Mouse (Mus musculus) MEL (cell line): Measurements from ENCODE around the gene Whamm. TPM values are rescaled to one million over a fixed set of nuclear protein-coding genes. Genes with fewer than 3 reads are reported as not detected.

Source experiments
- DNase-seq: peaks from one replicate; pipeline ENCODE4 v3.0.0; 2011; ENCODE audit warnings: low read depth, low spot score
- H3K27ac ChIP-seq: 2 replicates; pipeline ENCODE4 v1.5.1; 2012; ENCODE audit warnings: low read depth, mild to moderate bottlenecking, control low read depth, low read length, moderate library complexity; ENCODE audit not compliant: control insufficient read depth
- H3K27me3 ChIP-seq, 2 experiments: fragments of 150-350 bp in 1 of 2; sonication (generic) in 1 of 2; 2 replicates each; pipeline ENCODE4 v1.6.1; 2012; ENCODE audit warnings: low read length in 2 of 2, mild to moderate bottlenecking in 2 of 2, improper control_type of control experiment in 1 of 2, moderate library complexity in 1 of 2; ENCODE audit not compliant: insufficient read depth in 2 of 2, control insufficient read depth in 1 of 2
- H3K36me3 ChIP-seq, 2 experiments: 2 replicates each; pipeline ENCODE4 v1.6.1; 2012 to 2014; ENCODE audit warnings: low read length in 2 of 2, improper control_type of control experiment in 1 of 2, inconsistent platforms in 1 of 2, mild to moderate bottlenecking in 1 of 2; ENCODE audit not compliant: insufficient read depth in 2 of 2, control insufficient read depth in 1 of 2
- H3K4me1 ChIP-seq, 2 experiments: fragments of 150-350 bp in 1 of 2; sonication (generic) in 1 of 2; 2 replicates each; pipeline ENCODE4 v1.6.1; 2012; ENCODE audit warnings: low read length in 2 of 2, improper control_type of control experiment in 1 of 2, mild to moderate bottlenecking in 1 of 2; ENCODE audit not compliant: insufficient read depth in 2 of 2, control insufficient read depth in 1 of 2
- H3K4me3 ChIP-seq, 2 experiments: fragments of 150-350 bp in 1 of 2; sonication (generic) in 1 of 2; 2 replicates each; pipeline ENCODE4 v1.5.1; 2012; ENCODE audit warnings: low read depth in 2 of 2, low read length in 2 of 2, mild to moderate bottlenecking in 2 of 2, moderate library complexity in 2 of 2, control low read depth in 1 of 2, improper control_type of control experiment in 1 of 2; ENCODE audit not compliant: control insufficient read depth in 1 of 2, insufficient read depth in 1 of 2
- H3K79me2 ChIP-seq: 2 replicates; pipeline ENCODE4 v1.6.1; 2012; ENCODE audit warnings: mild to moderate bottlenecking, low read length, moderate library complexity; ENCODE audit not compliant: control insufficient read depth, poor library complexity, insufficient read depth
- H3K9ac ChIP-seq: 2 replicates; pipeline ENCODE4 v1.6.1; 2012; ENCODE audit warnings: low read depth, mild to moderate bottlenecking, control low read depth, low read length, moderate library complexity; ENCODE audit not compliant: control insufficient read depth, poor library complexity, severe bottlenecking
- H3K9me3 ChIP-seq: fragments of 150-350 bp; sonication (generic); replicated peaks from 2 replicates; pipeline ENCODE4 v1.6.1; 2012; ENCODE audit warnings: mild to moderate bottlenecking, low read length, improper control_type of control experiment, moderate library complexity; ENCODE audit not compliant: insufficient read depth
- CHD1 ChIP-seq: IDR thresholded peaks from 2 replicates; pipeline ENCODE4 v1.6.1; 2012; ENCODE audit warnings: low read depth, mild to moderate bottlenecking, inconsistent platforms, low read length, improper control_type of control experiment
- CTCF ChIP-seq, 3 experiments: IDR thresholded peaks in 2 of 3; conservative IDR thresholded peaks in 1 of 3; 2 replicates each; pipeline ENCODE4 v1.5.1; 2011 to 2012; ENCODE audit warnings: low read length in 3 of 3, low read depth in 2 of 3, mild to moderate bottlenecking in 2 of 3, improper control_type of control experiment in 1 of 3, inconsistent platforms in 1 of 3, mixed read lengths in 1 of 3, moderate library complexity in 1 of 3; ENCODE audit not compliant: control insufficient read depth in 1 of 3, insufficient read depth in 1 of 3, poor library complexity in 1 of 3, severe bottlenecking in 1 of 3
- ELF1 ChIP-seq: IDR thresholded peaks from 2 replicates; pipeline ENCODE4 v1.6.1; 2014; ENCODE audit warnings: low read depth, mild to moderate bottlenecking, inconsistent platforms, low read length, improper control_type of control experiment, moderate library complexity
- EP300 ChIP-seq, 2 experiments: IDR thresholded peaks; 2 replicates each; pipeline ENCODE4 v1.6.1; 2011; ENCODE audit warnings: improper control_type of control experiment in 2 of 2, low read length in 2 of 2, low read depth in 1 of 2, mild to moderate bottlenecking in 1 of 2
- ETS1 ChIP-seq: IDR thresholded peaks from 2 replicates; pipeline ENCODE4 v1.6.1; 2012; ENCODE audit warnings: low read depth, mild to moderate bottlenecking, inconsistent platforms, low read length, improper control_type of control experiment, moderate library complexity
- HCFC1 ChIP-seq: IDR thresholded peaks from 2 replicates; pipeline ENCODE4 v1.6.1; 2012; ENCODE audit warnings: low read depth, mild to moderate bottlenecking, inconsistent platforms, low read length, improper control_type of control experiment, moderate library complexity
- KAT2A ChIP-seq: conservative IDR thresholded peaks from 2 replicates; pipeline ENCODE4 v1.6.1; 2012; ENCODE audit warnings: low read depth, low read length, improper control_type of control experiment, inconsistent platforms
- MAX ChIP-seq: IDR thresholded peaks from 2 replicates; pipeline ENCODE4 v1.6.1; 2011; ENCODE audit warnings: low read length, improper control_type of control experiment
- MAZ ChIP-seq: IDR thresholded peaks from 2 replicates; pipeline ENCODE4 v1.6.1; 2012; ENCODE audit warnings: low read depth, mild to moderate bottlenecking, inconsistent platforms, low read length, improper control_type of control experiment
- MXI1 ChIP-seq: IDR thresholded peaks from 2 replicates; pipeline ENCODE4 v1.6.1; 2011; ENCODE audit warnings: mild to moderate bottlenecking, low read depth, low read length, improper control_type of control experiment
- MYB ChIP-seq: IDR thresholded peaks from 2 replicates; pipeline ENCODE4 v1.6.1; 2011; ENCODE audit warnings: mild to moderate bottlenecking, low read depth, low read length, improper control_type of control experiment
- NELFE ChIP-seq: IDR thresholded peaks from 2 replicates; pipeline ENCODE4 v1.6.1; 2011; ENCODE audit warnings: low read depth, low read length, improper control_type of control experiment
- NRF1 ChIP-seq: IDR thresholded peaks from 2 replicates; pipeline ENCODE4 v1.6.1; 2014; ENCODE audit warnings: low read depth, mild to moderate bottlenecking, inconsistent platforms, low read length, improper control_type of control experiment, moderate library complexity; ENCODE audit not compliant: poor library complexity, insufficient read depth, severe bottlenecking
- POLR2A ChIP-seq, 2 experiments: IDR thresholded peaks; 2 replicates each; pipeline ENCODE4 v1.6.1; 2011 to 2012; ENCODE audit warnings: low read length in 2 of 2, mild to moderate bottlenecking in 2 of 2, control low read depth in 1 of 2, improper control_type of control experiment in 1 of 2, low read depth in 1 of 2, moderate library complexity in 1 of 2; ENCODE audit not compliant: control insufficient read depth in 1 of 2, insufficient read depth in 1 of 2, poor library complexity in 1 of 2
- POLR2AphosphoS5 ChIP-seq: IDR thresholded peaks from 2 replicates; pipeline ENCODE4 v1.6.1; 2012; ENCODE audit warnings: low read depth, borderline replicate concordance, mild to moderate bottlenecking, inconsistent platforms, low read length, moderate library complexity, mixed read lengths
- RCOR1 ChIP-seq: IDR thresholded peaks from 2 replicates; pipeline ENCODE4 v1.6.1; 2012; ENCODE audit warnings: low read depth, mild to moderate bottlenecking, inconsistent platforms, low read length, improper control_type of control experiment
- SIN3A ChIP-seq: IDR thresholded peaks from 2 replicates; pipeline ENCODE4 v1.6.1; 2012; ENCODE audit warnings: low read length, improper control_type of control experiment, inconsistent platforms
- SMC3 ChIP-seq: IDR thresholded peaks from 2 replicates; pipeline ENCODE4 v1.6.1; 2011; ENCODE audit warnings: low read depth, low read length, improper control_type of control experiment
- TAL1 ChIP-seq: IDR thresholded peaks from 2 replicates; pipeline ENCODE4 v1.6.1; 2012; ENCODE audit warnings: mild to moderate bottlenecking, inconsistent platforms, low read length, moderate library complexity, mixed read lengths
- TBP ChIP-seq: IDR thresholded peaks from 2 replicates; pipeline ENCODE4 v1.8.0; 2011; ENCODE audit warnings: low read depth, low read length, improper control_type of control experiment
- TCF12 ChIP-seq: IDR thresholded peaks from 2 replicates; pipeline ENCODE4 v1.6.1; 2014; ENCODE audit warnings: low read depth, mild to moderate bottlenecking, inconsistent platforms, low read length, improper control_type of control experiment, moderate library complexity
- UBTF ChIP-seq: IDR thresholded peaks from 2 replicates; pipeline ENCODE4 v1.6.1; 2012; ENCODE audit warnings: low read depth, mild to moderate bottlenecking, inconsistent platforms, low read length, improper control_type of control experiment, moderate library complexity, borderline replicate concordance; ENCODE audit not compliant: insufficient read depth
- USF1 ChIP-seq: IDR thresholded peaks from 2 replicates; pipeline ENCODE4 v1.6.1; 2014; ENCODE audit warnings: low read depth, mild to moderate bottlenecking, inconsistent platforms, low read length, improper control_type of control experiment, moderate library complexity
- USF2 ChIP-seq, 2 experiments: IDR thresholded peaks; 2 replicates each; pipeline ENCODE4 v1.6.1; 2011 to 2012; ENCODE audit warnings: improper control_type of control experiment in 2 of 2, low read length in 2 of 2, borderline replicate concordance in 1 of 2, inconsistent platforms in 1 of 2, low read depth in 1 of 2, mild to moderate bottlenecking in 1 of 2; ENCODE audit not compliant: insufficient read depth in 1 of 2
- ZKSCAN1 ChIP-seq: IDR thresholded peaks from 2 replicates; pipeline ENCODE4 v1.6.1; 2012; ENCODE audit warnings: low read depth, mild to moderate bottlenecking, inconsistent platforms, low read length, improper control_type of control experiment, moderate library complexity
- polyA plus RNA-seq, 2 experiments: library from polyadenylated mRNA; stranded (reverse) in 1 of 2; unstranded in 1 of 2; fragments of >175 nt in 1 of 2; fragments of >200 nt in 1 of 2; gene quantifications; 2 replicates each; pipeline versions ENCODE4 v1.2.1 to v1.2.4; 2012; ENCODE audit warnings: low replicate concordance in 2 of 2, low read depth in 1 of 2; ENCODE audit not compliant: insufficient read length in 2 of 2, insufficient read depth in 1 of 2, missing spikeins in 1 of 2
- total RNA-seq: library from RNA; depleted of rRNA; stranded (reverse); fragments of 300-350 nt; gene quantifications from 2 replicates; pipeline ENCODE4 v1.2.3, GENCODE M21; 2012

The Whamm gene
- total and polyA plus RNA-seq, 3 experiments: 9.4 to 22.9 TPM; not detected in 1

- no peak overlapping the region for H3K4me3 ChIP-seq
- no peaks in the 10 kb centered on the region for H3K9me3 ChIP-seq
- no peaks in the 10 kb centered on the region; a peak in 2 of 4 replicates for H3K27me3 ChIP-seq
- H3K27ac ChIP-seq: no peak overlapping the region
- H3K36me3 ChIP-seq: peaks cover 0 to 4% of the 10 kb centered on the region in 2 experiments; a peak in 2 of 4 replicates
- DNase-seq: no peak
- H3K79me2 ChIP-seq: no peaks in the 10 kb centered on the region
- no peak overlapping the region for H3K9ac ChIP-seq
- TF ChIP-seq USF2 (IDR thresholded peaks at IDR 0.05; ENCODE audit: borderline replicate concordance in 1 of 2, insufficient read depth in 1 of 2, low read depth in 1 of 2, low read length in 2 of 2) (no peak), KAT2A (no peak), RCOR1 (no peak), CTCF (IDR thresholded peaks at IDR 0.05 in 2 of 3, conservative IDR thresholded peaks at IDR 0.05 in 1 of 3; ENCODE audit: control insufficient read depth in 1 of 3, insufficient read depth in 1 of 3, low read depth in 2 of 3, low read length in 3 of 3, poor library complexity in 1 of 3, severe bottlenecking in 1 of 3) (no peak), ELF1 (no peak), USF1 (no peak), POLR2AphosphoS5 (no peak), TBP (no peak), SIN3A (no peak), MAZ (no peak), NRF1 (no peak), TCF12 (no peak), MAX (no peak)
- H3K4me1 ChIP-seq: peaks cover 0 to 9% of the 10 kb centered on the region in 2 experiments; a peak in 2 of 4 replicates
Observed at GRCm38 (mm10) chr7:81557252-81557984, 13.6 kb upstream of the Whamm start.

GRCm38 (mm10) chr7:81557985-81558360, 13.1 kb upstream of the Whamm start:
- Histone ChIP-seq H3K4me3 (no peak overlapping the region), H3K9ac (no peak overlapping the region)
- TF ChIP-seq UBTF: no peak
- no peak for TF ChIP-seq MAZ
- no peak for TF ChIP-seq MYB
- TF ChIP-seq USF2 (IDR thresholded peaks at IDR 0.05; ENCODE audit: borderline replicate concordance in 1 of 2, insufficient read depth in 1 of 2, low read depth in 1 of 2, low read length in 2 of 2): no peak
- no peak for TF ChIP-seq POLR2AphosphoS5
- no peak for TF ChIP-seq TCF12
- no peak for TF ChIP-seq ETS1
- TF ChIP-seq CTCF (IDR thresholded peaks at IDR 0.05 in 2 of 3, conservative IDR thresholded peaks at IDR 0.05 in 1 of 3; ENCODE audit: control insufficient read depth in 1 of 3, insufficient read depth in 1 of 3, low read depth in 2 of 3, low read length in 3 of 3, poor library complexity in 1 of 3, severe bottlenecking in 1 of 3): no peak
- no peak for TF ChIP-seq ZKSCAN1
- TF ChIP-seq ELF1: no peak
- TF ChIP-seq CHD1: no peak
- TF ChIP-seq MXI1: no peak
- TF ChIP-seq HCFC1: no peak
- TF ChIP-seq EP300 (IDR thresholded peaks at IDR 0.05; ENCODE audit: low read depth in 1 of 2, low read length in 2 of 2): no peak
- TF ChIP-seq NELFE: no peak
- TF ChIP-seq SMC3: no peak
- no peak for TF ChIP-seq TBP
- no peak for TF ChIP-seq RCOR1
- no peak for TF ChIP-seq POLR2A (IDR thresholded peaks at IDR 0.05; ENCODE audit: control insufficient read depth in 1 of 2, insufficient read depth in 1 of 2, low read depth in 1 of 2, low read length in 2 of 2, poor library complexity in 1 of 2)
- no peak for TF ChIP-seq TAL1
- TF ChIP-seq, all 39 proteins: peak for 0
- H3K4me1 ChIP-seq: peaks cover 0 to 9% of the 10 kb centered on the region in 2 experiments; a peak in 2 of 4 replicates
- no peak overlapping the region for H3K27ac ChIP-seq
- no peaks in the 10 kb centered on the region; a peak in 2 of 4 replicates for H3K27me3 ChIP-seq
- DNase-seq: no peak
- H3K36me3 ChIP-seq: peaks cover 0 to 4% of the 10 kb centered on the region in 2 experiments; a peak in 2 of 4 replicates
- H3K9me3 ChIP-seq: no peaks in the 10 kb centered on the region
- no peaks in the 10 kb centered on the region for H3K79me2 ChIP-seq
